Mouse (Mus musculus) kidney, adult 2 months (tissue): ENCODE measurements at regions not wholly inside any gene's neighbourhood (a gene's known extent, or its start where the extent isn't known, plus 50 kb on each side); places are given as distances from the start of the nearest gene placed in this dataset.

Experiments used
- CTCF ChIP-seq: fragments of 200-500 bp; conservative IDR thresholded peaks from 2 replicates; pipeline ENCODE4 v1.5.1; 2011; ENCODE audit warnings: low read depth, mild to moderate bottlenecking, control low read depth, low read length, moderate library complexity, mixed read lengths; ENCODE audit not compliant: insufficient read depth, insufficient read length
- POLR2A ChIP-seq: fragments of 200-500 bp; IDR thresholded peaks from one replicate; pipeline ENCODE4 v1.6.1; 2011; ENCODE audit warnings: low read depth, low read length, control low read depth

DNA sequence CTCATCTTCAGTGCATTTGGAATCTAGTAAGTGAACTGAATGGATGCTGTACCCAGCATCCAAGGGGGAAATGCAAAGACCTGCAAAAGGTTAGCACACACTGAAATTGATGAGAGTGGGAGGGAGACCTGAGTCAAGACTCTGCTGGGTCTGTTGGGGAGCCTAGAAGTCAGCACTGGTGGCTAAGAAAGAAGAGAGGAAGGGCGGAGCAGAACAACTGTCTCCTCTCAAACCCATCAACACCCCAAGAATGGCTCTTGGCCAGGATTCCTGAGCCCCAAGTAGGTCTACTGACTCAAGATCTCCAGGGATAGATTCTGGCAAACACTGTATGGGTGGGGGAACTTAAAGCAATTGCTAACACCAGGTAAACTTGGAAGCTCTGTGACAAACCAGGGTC is 57.7 kb upstream of the Prickle1 start:
- TF ChIP-seq CTCF = no peak
- TF ChIP-seq POLR2A = no peak
